Mouse (Mus musculus): Measurements from ENCODE around the gene Echdc2. TPM values are rescaled to one million over a fixed set of nuclear protein-coding genes. Genes with fewer than 3 reads are reported as not detected.
A peak's percentile ranks its signal among the peaks of the same experiment; 100 is the strongest.

Echdc2 gene
- total RNA-seq, 2 experiments from 2014 or later: 30.6 to 33.2 TPM

DNA sequence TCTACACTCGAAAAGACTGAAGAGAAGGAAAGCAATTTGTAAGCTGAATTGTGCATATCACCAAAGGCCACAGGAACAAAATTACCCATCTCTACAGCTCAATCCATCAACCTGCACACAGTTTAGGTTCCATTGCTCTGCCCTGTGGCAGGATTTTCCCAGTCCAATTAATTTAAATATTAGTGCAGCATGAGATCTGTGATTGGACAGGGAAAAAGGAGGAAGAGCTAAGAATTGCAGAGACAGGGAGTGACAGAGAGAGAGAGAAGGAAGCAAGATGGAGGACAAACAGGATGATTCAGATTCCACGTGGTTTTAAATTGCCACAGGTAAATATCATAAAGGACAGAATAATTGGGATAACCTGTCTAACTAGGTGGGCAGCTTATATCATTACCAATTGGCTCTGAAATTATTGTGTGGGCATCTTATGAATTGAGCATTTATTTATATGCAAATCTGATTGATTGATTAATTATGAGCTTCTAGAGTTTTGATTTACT, 27.6 kb downstream of the Echdc2 start:
- no peak for DNase-seq
- intact Hi-C loops (cut with DNase I): no loop called here

- peak; percentile 14 to 18 for DNase-seq
- intact Hi-C loops (cut with DNase I): no loop called here
Observed at GRCm38 (mm10) chr4:108196277-108196855, 31.1 kb downstream of the Echdc2 start.

DNA sequence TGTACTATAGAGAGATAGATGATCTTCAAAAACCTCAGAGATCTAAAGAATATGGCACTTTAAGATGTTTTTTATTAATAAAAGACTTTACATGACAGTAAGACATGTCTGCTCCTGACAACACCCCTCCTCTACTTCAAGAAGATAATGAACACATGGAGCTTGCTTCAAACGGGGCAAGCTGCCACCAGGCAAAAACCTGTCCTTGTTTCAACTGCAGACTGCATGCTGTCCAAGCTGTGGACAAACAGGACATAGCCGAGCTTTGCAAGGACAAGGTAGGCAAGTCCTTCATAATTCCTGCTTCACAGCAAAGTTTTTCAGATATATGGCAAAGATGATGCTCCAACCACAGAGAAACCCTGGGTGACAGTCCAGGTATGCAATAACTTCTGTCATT, 34.0 kb downstream of the Echdc2 start:
- intact Hi-C loops (cut with DNase I): no loop called here
- no peak for DNase-seq

DNA sequence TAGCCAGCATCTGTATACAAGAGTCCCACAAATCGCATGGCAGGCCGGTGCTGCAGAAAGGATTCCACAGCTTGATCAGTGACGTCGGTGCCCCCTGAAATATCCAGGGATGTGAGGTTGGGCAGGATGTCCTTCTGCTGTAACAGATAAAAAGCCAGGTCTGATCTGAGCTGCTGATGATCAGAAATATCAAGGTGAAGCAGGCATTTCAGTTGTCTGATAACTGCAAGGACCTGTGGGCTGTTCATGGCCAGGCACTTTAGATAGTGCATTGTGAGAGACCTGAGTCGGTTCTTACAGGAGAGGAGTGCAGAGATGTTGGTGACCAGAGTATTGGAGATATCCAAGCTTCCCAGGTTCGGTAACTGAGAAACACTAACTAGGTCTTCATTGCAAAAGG, 39.4 kb downstream of the Echdc2 start:
- DNase-seq: no peak
- intact Hi-C loops (cut with DNase I): no loop called here

GRCm38 (mm10) chr4:108213023-108213422, 47.8 kb downstream of the Echdc2 start:
- intact Hi-C loops (cut with DNase I): no loop called here
- DNase-seq: no peak

DNA sequence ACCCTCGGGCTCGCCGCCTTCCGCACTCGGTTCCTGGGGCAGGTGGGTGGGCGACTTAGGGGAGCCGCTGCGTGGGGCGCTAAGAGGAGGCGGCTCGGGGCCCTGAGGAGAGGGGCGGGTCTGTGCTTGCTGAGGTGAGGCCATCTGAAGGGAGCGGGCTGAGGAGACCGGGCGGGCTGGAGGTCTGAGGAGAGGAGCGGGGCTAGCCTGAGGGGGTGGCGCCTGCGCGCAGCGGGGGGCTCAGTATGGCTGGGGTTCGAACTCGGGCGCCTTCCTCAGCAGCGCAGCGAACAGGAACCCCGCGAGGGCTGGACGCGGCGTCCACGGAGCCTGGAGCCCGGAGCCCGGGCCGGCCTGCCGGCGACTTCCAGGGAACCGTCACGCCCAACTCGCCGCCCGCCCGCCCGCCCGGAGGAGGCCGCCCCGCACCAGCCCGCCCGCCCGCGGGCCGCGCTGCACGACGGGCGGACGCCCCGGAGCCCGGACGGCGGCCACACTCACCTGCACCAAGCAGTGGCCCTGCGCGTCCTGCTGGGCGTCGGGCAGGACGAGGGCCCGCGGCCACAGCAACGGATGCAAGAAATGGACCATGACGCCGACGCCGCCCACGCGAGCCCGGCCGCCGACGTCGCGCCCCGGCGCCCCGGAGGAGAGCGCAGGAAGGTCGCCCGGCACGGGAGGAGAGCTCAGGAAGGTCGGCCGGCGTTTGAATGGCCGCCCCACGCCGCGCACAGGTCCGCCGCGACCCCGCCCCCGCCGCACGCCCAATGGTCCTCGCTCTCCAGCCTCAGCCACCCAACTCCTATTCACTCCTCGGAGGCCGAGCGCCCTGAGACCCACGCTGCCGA, 52.3 kb downstream of the Echdc2 start, which contains the start of gene Zyg11a:
TSS of gene Zyg11a (minus strand) at position 717 of the 848 bp plus-strand sequence.
- peak in 1 of 2 experiments; percentile 6 for DNase-seq
- intact Hi-C loops (cut with DNase I): no loop called here

DNA sequence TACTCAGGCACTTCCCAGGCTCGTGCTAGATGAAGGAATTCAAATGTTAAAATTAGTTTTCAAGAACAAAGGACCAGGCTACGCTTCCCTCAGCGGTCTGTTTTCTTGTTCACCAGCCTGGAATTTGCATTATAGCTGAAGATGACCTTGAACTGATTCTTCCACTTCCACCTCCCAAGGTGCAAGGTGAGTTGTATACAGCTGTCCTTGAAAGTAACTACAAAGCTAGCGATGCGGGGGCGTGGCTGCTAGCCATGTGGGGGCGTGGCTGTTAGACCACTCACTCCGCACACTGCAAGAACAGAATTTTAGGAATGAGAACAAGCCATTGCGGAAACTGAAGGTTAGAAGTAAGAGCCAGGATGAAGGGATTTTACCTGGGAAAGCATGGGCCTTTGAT, 53.8 kb downstream of the Echdc2 start:
- DNase-seq: no peak
- intact Hi-C loops (cut with DNase I): no loop called here

- intact Hi-C loops (cut with DNase I): no loop called here
Observed at GRCm38 (mm10) chr4:108222507-108222906, 57.3 kb downstream of the Echdc2 start.

DNA sequence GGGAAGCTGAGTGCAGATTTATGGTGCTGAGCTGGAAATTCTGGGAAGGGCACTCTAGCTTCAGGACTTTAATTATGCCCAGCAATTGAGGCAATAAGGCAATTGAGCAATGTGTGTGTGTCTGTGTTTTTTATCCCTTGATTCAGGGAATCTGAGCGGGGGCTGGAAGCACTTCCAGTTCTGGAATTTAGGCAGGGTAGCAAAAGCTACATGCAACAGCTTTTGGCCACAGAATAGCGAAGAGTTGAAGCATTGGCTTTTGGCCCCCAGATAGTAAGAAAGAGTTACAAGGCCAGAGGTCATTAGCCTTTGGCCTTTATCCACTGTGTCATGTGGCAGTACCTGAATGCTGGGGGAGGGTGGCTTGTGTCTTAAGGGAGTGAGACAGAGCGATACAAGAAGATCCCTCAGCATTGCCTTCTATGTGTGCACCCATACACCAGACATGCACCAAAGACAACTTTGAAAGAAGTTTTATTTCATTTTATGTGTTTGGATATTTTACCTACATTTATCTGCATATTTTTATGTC, 60.2 kb downstream of the Echdc2 start:
- DNase-seq: no peak
- intact Hi-C loops (cut with DNase I): no loop called here

More at GRCm38 (mm10) chr4:108222507-108222906, 57.3 kb downstream of the Echdc2 start:
- DNase-seq: no peak

Other genes starting within 250 kb of the Echdc2 start
- 100 to 1,000 TPM; 308 to 324 TPM for gene Cpt2, start 241.8 kb upstream of the Echdc2 start, total RNA-seq (2021)
- under 1 TPM; 0.27 to 0.33 TPM for gene Slc1a7, start 197.1 kb upstream of the Echdc2 start, total RNA-seq (2021)
- 10 to 100 TPM; 25.6 to 26.3 TPM for gene Podn, start 69.0 kb upstream of the Echdc2 start, total RNA-seq (2021)
- gene Scp2, start 20.4 kb upstream of the Echdc2 start, total RNA-seq (2021): 100 to 1,000 TPM; 307 to 334 TPM
- gene Zyg11a, start 52.6 kb downstream of the Echdc2 start, total RNA-seq (2021): under 1 TPM in 1 of 2 experiments, not detected in 1; 0.14 TPM
- 10 to 100 TPM; 37.8 to 39.9 TPM for gene Zyg11b, start 135.7 kb downstream of the Echdc2 start, total RNA-seq (2021)
- gene Coa7, start 162.7 kb downstream of the Echdc2 start, total RNA-seq (2021): 10 to 100 TPM; 31.8 to 38.1 TPM
- not detected for gene Shisal2a, start 217.9 kb downstream of the Echdc2 start, total RNA-seq (2021)
- gene Gpx7, start 241.5 kb downstream of the Echdc2 start, total RNA-seq (2021): 1 to 10 TPM; 8.9 to 9.9 TPM

Data from heart, postnatal 36 days (tissue).